Mouse (Mus musculus): ENCODE measurements around the gene Arfgef2. TPM values are rescaled to one million over a fixed set of nuclear protein-coding genes. Genes with fewer than 3 reads are reported as not detected.
A peak's percentile ranks its signal among the peaks of the same experiment; 100 is the strongest.

The Arfgef2 gene
- polyA plus RNA-seq, 1 experiment from 2014 or later: 4.7 TPM

GRCm38 (mm10) chr2:166818463-166819143 lies 13.2 kb downstream of the Arfgef2 start:
- Histone ChIP-seq H3K27me3 (replicated peaks; ENCODE audit: low read depth, poor library complexity, severe bottlenecking) (no peaks in the 10 kb centered on the region), H3K4me1 (peaks cover 18% of the 10 kb centered on the region), H3K27ac (replicated peaks) (no peak overlapping the region), H3K4me3 (no peak overlapping the region), H3K9me3 (no peaks in the 10 kb centered on the region), H3K36me3 (replicated peaks) (peaks cover 8% of the 10 kb centered on the region; the same call in 1 of the 2 replicates)
- 88% methylated on average over 9 of the region's 9 CpGs for WGBS
- no peak for DNase-seq (ENCODE audit: low spot score)

GRCm38 (mm10) chr2:166819849-166820248 lies 14.5 kb downstream of the Arfgef2 start:
- no peaks in the 10 kb centered on the region for H3K27me3 ChIP-seq (replicated peaks; ENCODE audit: low read depth, poor library complexity, severe bottlenecking)
- H3K9me3 ChIP-seq: no peaks in the 10 kb centered on the region
- H3K4me3 ChIP-seq: no peak overlapping the region
- DNase-seq (ENCODE audit: low spot score): no peak
- H3K4me1 ChIP-seq: peaks cover 18% of the 10 kb centered on the region
- H3K27ac ChIP-seq (replicated peaks): no peak overlapping the region
- 90% methylated on average over 8 of the region's 8 CpGs for WGBS
- peaks cover 8% of the 10 kb centered on the region; the same call in 1 of the 2 replicates for H3K36me3 ChIP-seq (replicated peaks)

GRCm38 (mm10) chr2:166820844-166821243 lies 15.5 kb downstream of the Arfgef2 start:
- Histone ChIP-seq H3K27ac (replicated peaks) (no peak overlapping the region), H3K4me3 (no peak overlapping the region), H3K27me3 (replicated peaks; ENCODE audit: low read depth, poor library complexity, severe bottlenecking) (no peaks in the 10 kb centered on the region), H3K36me3 (replicated peaks) (peaks cover 8% of the 10 kb centered on the region; the same call in 1 of the 2 replicates), H3K4me1 (peaks cover 18% of the 10 kb centered on the region), H3K9me3 (no peaks in the 10 kb centered on the region)
- 61% methylated on average over 2 of the region's 2 CpGs for WGBS
- DNase-seq (ENCODE audit: low spot score): no peak

GRCm38 (mm10) chr2:166821406-166821805 lies 16.0 kb downstream of the Arfgef2 start:
- H3K4me3 ChIP-seq: no peak overlapping the region
- H3K27ac ChIP-seq (replicated peaks): no peak overlapping the region
- no peaks in the 10 kb centered on the region for H3K27me3 ChIP-seq (replicated peaks; ENCODE audit: low read depth, poor library complexity, severe bottlenecking)
- H3K9me3 ChIP-seq: no peaks in the 10 kb centered on the region
- WGBS: 87% methylated on average over 3 of the region's 3 CpGs
- H3K36me3 ChIP-seq (replicated peaks): peaks cover 8% of the 10 kb centered on the region; the same call in 1 of the 2 replicates
- H3K4me1 ChIP-seq: peaks cover 18% of the 10 kb centered on the region
- no peak for DNase-seq (ENCODE audit: low spot score)

- H3K4me1 ChIP-seq: peaks cover 18% of the 10 kb centered on the region
- H3K9me3 ChIP-seq: no peaks in the 10 kb centered on the region
- DNase-seq (ENCODE audit: low spot score): no peak
- no peak overlapping the region for H3K27ac ChIP-seq (replicated peaks)
- 84% methylated on average over 10 of the region's 10 CpGs for WGBS
- peaks cover 8% of the 10 kb centered on the region; the same call in 1 of the 2 replicates for H3K36me3 ChIP-seq (replicated peaks)
- H3K4me3 ChIP-seq: no peak overlapping the region
- no peaks in the 10 kb centered on the region for H3K27me3 ChIP-seq (replicated peaks; ENCODE audit: low read depth, poor library complexity, severe bottlenecking)
Observed at GRCm38 (mm10) chr2:166822119-166822826, 16.9 kb downstream of the Arfgef2 start.

- H3K27ac ChIP-seq (replicated peaks): no peak overlapping the region
- H3K9me3 ChIP-seq: no peaks in the 10 kb centered on the region
- 83% methylated on average over 2 of the region's 2 CpGs for WGBS
- H3K36me3 ChIP-seq (replicated peaks): peaks cover 7% of the 10 kb centered on the region
- DNase-seq (ENCODE audit: low spot score): no peak
- no peak overlapping the region for H3K4me3 ChIP-seq
- peaks cover 18% of the 10 kb centered on the region for H3K4me1 ChIP-seq
- H3K27me3 ChIP-seq (replicated peaks; ENCODE audit: low read depth, poor library complexity, severe bottlenecking): no peaks in the 10 kb centered on the region
Observed at GRCm38 (mm10) chr2:166822901-166823300, 17.5 kb downstream of the Arfgef2 start.

- H3K4me3 ChIP-seq: no peak overlapping the region
- WGBS: 91% methylated on average over 5 of the region's 5 CpGs
- DNase-seq (ENCODE audit: low spot score): no peak
- peaks cover 5% of the 10 kb centered on the region for H3K36me3 ChIP-seq (replicated peaks)
- H3K9me3 ChIP-seq: no peaks in the 10 kb centered on the region
- H3K27me3 ChIP-seq (replicated peaks; ENCODE audit: low read depth, poor library complexity, severe bottlenecking): no peaks in the 10 kb centered on the region
- H3K27ac ChIP-seq (replicated peaks): no peak overlapping the region
- peaks cover 18% of the 10 kb centered on the region for H3K4me1 ChIP-seq
Observed at GRCm38 (mm10) chr2:166824386-166824785, 19.0 kb downstream of the Arfgef2 start.

DNA sequence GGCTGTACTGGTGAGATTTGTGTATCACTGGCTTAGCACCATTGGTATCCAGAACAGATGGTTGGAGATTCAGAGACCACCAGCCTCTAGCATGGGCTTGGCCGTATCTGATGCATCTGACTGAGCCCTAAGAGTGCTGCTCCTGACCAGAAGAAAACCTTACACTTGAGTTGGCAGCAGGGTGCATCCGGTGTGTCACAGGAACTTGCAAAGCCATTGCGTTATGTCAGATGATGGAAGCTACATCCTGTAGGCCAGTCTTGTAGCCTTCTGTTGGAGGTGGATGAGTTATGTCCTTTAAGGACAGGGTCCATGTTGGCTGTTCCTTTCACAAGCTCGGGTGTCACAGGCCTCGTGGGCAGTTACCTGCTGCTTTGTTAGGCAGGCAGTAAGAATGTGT lies 19.6 kb downstream of the Arfgef2 start:
- no peak for DNase-seq (ENCODE audit: low spot score)
- Histone ChIP-seq H3K27ac (replicated peaks) (no peak overlapping the region), H3K36me3 (replicated peaks) (peaks cover 5% of the 10 kb centered on the region), H3K9me3 (no peaks in the 10 kb centered on the region), H3K27me3 (replicated peaks; ENCODE audit: low read depth, poor library complexity, severe bottlenecking) (no peaks in the 10 kb centered on the region), H3K4me1 (peaks cover 18% of the 10 kb centered on the region), H3K4me3 (no peak overlapping the region)
- WGBS: 93% methylated on average over 5 of the region's 5 CpGs

DNA sequence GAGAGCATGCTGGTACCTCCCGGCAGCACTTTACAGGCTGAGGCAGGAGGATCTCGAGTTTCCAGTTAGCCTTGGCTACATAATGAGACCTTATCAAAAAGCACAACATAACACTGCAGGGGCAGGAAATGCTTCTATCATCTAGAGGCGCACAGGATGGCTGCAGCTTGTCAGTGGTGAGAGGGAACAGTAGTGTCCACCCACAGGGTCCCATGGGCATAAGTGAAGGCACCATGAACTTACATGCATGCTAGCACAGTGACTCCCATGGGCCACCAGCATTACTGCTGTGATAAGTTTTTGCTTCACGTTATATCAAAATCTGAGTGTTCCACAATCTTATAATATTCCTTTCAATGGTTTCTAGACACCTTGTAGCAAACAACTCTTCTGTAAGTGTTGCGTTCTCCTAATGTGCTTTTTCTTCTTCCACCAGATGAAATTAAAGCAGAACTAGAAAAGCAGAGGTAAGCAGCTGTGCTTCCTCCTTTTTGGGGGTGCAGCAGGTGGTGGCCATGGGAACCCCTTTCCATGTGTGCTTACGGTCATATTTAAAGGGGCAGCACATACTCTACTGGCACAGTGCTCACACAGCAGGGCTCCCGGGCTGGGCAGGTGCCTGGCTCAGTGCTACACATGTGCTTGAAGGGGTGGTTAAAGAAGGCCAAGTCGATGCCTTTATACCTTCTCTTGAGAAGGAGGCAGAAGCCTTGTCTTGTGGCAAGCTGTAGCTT lies 21.3 kb downstream of the Arfgef2 start:
- Histone ChIP-seq H3K27me3 (replicated peaks; ENCODE audit: low read depth, poor library complexity, severe bottlenecking) (no peaks in the 10 kb centered on the region), H3K4me3 (no peak overlapping the region), H3K4me1 (peaks cover 1% of the 10 kb centered on the region; the same call in 1 of the 2 replicates), H3K27ac (replicated peaks) (no peak overlapping the region), H3K9me3 (no peaks in the 10 kb centered on the region), H3K36me3 (replicated peaks) (peaks cover 5% of the 10 kb centered on the region)
- DNase-seq (ENCODE audit: low spot score): no peak
- 92% methylated on average over 8 of the region's 8 CpGs for WGBS

DNA sequence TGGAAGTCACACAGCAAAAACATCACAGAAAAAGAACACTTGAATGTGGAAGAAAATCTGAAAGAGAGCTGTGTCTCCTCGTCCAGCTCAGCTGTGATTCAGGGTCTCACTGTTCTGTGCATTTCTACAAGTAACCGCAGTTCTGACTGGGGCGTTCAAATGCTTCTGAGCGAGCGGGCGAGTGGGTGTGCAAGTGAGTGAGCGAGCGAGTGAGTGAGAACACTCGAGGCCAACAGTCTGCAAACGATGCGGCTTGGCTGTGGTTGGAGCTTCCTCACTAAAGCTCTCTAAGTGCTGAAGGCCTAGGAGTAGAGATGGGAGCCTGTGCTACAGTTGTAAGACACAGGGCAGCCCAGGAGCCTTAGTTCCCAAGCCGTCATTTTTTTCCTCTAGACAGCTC lies 22.9 kb downstream of the Arfgef2 start:
- H3K9me3 ChIP-seq: no peaks in the 10 kb centered on the region
- H3K36me3 ChIP-seq (replicated peaks): peaks cover 5% of the 10 kb centered on the region
- no peak overlapping the region for H3K4me3 ChIP-seq
- no peak overlapping the region for H3K27ac ChIP-seq (replicated peaks)
- H3K27me3 ChIP-seq (replicated peaks; ENCODE audit: low read depth, poor library complexity, severe bottlenecking): no peaks in the 10 kb centered on the region
- WGBS: 93% methylated on average over 12 of the region's 12 CpGs
- DNase-seq (ENCODE audit: low spot score): no peak
- H3K4me1 ChIP-seq: no peaks in the 10 kb centered on the region; the same call in 1 of the 2 replicates

- H3K4me1 ChIP-seq: peaks cover 9% of the 10 kb centered on the region; the same call in 1 of the 2 replicates
- peaks cover 14% of the 10 kb centered on the region for H3K36me3 ChIP-seq (replicated peaks)
- WGBS: 88% methylated on average over 5 of the region's 5 CpGs
- H3K9me3 ChIP-seq: no peaks in the 10 kb centered on the region
- no peak overlapping the region for H3K4me3 ChIP-seq
- H3K27ac ChIP-seq (replicated peaks): no peak overlapping the region
- no peaks in the 10 kb centered on the region for H3K27me3 ChIP-seq (replicated peaks; ENCODE audit: low read depth, poor library complexity, severe bottlenecking)
- DNase-seq (ENCODE audit: low spot score): no peak
Observed at GRCm38 (mm10) chr2:166830350-166830749, 25.0 kb downstream of the Arfgef2 start.

DNA sequence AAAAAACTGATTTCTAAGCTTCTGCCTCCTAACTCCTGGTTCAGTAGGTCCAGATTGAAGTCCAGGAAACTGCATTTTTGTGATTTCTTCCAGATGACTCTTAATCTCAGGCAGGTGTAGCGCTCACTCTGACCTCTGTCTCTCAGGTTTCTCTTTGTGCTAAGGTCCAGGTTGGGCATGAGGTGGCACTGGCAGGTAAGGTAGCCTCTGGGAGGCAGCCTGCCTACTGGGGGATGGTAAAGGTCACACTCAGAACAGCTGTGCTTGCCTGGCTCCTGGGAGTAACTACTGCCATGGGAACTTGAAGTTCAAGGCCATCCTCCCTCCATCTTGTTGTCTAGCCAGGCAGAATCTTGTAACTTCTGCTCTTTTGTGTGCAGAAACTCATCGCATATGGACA lies 28.7 kb downstream of the Arfgef2 start:
- Histone ChIP-seq H3K27ac (replicated peaks) (peak overlapping the region; percentile 51; the same call in 1 of the 2 replicates), H3K9me3 (no peaks in the 10 kb centered on the region), H3K27me3 (replicated peaks; ENCODE audit: low read depth, poor library complexity, severe bottlenecking) (no peaks in the 10 kb centered on the region), H3K4me3 (no peak overlapping the region), H3K36me3 (replicated peaks) (peaks cover 31% of the 10 kb centered on the region), H3K4me1 (peaks cover 9% of the 10 kb centered on the region; the same call in 1 of the 2 replicates)
- DNase-seq (ENCODE audit: low spot score): no peak
- 93% methylated on average over 2 of the region's 2 CpGs for whole genome bisulfite sequencing

Data from embryonic facial prominence, embryonic 10.5 days (tissue).